Mouse (Mus musculus) fat pad, adult 2 months (tissue): ENCODE measurements around the gene Abhd17c.
"Not testable (repeated sequence)": the region's sequence is repeated elsewhere in the genome, so short reads cannot be mapped to it uniquely, and the experiment has no call there.

Experiments
- DNase-seq: peaks from one replicate; pipeline ENCODE4 v3.0.0-alpha.2; 2011; ENCODE audit warnings: low read depth, low spot score; ENCODE audit errors: extremely low read depth

The Abhd17c gene

GRCm38 (mm10) chr7:84151001-84151959, at the start of gene Abhd17c:
Abhd17c (minus strand) TSS chr7:84151893.
- DNase-seq = no peak

- DNase-seq = no peak
These were observed 45.6 kb upstream of the Abhd17c start for GRCm38 (mm10) chr7:84197208-84197860.

- DNase-seq = no peak
These were observed 44.5 kb upstream of the Abhd17c start for GRCm38 (mm10) chr7:84196221-84196620.

- no peak for DNase-seq
These were observed 40.6 kb upstream of the Abhd17c start for GRCm38 (mm10) chr7:84192256-84192655.

DNA sequence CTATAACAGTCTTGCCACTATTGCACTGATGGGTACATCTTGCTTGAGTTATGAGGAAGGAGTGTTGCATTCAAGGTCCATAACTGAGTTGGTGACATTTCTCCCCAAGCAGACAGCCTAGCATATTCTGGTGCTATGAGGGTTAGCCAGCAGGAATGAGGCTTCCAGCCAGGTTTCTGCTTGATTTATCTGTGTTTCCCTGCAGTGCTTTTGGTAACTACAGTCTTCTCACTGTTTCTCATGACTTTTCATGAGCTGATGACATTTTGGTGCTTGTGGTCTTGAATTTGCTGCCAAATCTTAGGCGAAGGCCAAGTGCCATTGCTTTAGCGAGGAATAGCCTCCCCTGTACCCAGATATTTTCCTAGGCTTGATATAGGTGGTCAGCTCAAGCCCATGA, 39.8 kb upstream of the Abhd17c start:
- no peak for DNase-seq

DNA sequence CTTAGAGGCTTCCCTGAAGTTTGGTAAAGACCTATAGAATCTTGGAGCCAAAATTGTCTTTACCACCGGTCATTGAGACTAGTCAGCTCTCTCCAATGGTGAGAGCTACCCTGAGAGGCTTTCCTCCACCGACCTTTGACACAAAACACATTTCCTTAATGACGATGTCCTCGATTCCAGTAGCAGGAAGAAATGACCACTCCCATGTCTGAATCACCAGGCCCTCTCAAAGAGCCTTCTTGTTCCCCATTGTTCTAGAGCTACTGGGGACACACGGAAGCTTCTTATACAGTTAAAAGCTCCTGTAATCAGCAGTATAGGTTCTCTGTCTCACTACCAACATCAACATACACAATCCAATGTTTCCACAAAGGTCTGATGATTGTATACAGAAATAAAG, 36.5 kb upstream of the Abhd17c start:
- no peak for DNase-seq

- DNase-seq = no peak
These were observed 33.5 kb upstream of the Abhd17c start for GRCm38 (mm10) chr7:84185196-84185595.

GRCm38 (mm10) chr7:84184703-84185102, 33.0 kb upstream of the Abhd17c start:
- DNase-seq = no peak

DNA sequence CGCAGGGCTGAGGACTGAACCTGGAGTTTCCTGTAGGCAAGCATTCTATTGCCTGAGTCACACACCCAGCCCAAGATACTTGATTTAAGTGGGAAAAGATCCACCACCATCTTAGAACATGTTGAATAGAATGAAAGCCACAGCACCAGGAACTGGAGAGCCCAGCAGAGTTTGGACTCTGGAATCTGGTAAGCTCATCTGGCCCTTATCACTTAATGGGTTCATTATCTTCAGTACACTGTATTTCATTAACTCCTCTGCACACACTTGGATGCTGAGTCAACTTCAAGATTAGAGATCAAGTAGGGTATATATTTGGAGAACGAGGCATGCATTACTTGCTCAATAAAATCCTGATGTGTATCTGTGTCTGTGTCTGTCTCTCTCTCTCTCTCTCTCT, 27.1 kb upstream of the Abhd17c start:
- DNase-seq = not testable (repeated sequence)

DNA sequence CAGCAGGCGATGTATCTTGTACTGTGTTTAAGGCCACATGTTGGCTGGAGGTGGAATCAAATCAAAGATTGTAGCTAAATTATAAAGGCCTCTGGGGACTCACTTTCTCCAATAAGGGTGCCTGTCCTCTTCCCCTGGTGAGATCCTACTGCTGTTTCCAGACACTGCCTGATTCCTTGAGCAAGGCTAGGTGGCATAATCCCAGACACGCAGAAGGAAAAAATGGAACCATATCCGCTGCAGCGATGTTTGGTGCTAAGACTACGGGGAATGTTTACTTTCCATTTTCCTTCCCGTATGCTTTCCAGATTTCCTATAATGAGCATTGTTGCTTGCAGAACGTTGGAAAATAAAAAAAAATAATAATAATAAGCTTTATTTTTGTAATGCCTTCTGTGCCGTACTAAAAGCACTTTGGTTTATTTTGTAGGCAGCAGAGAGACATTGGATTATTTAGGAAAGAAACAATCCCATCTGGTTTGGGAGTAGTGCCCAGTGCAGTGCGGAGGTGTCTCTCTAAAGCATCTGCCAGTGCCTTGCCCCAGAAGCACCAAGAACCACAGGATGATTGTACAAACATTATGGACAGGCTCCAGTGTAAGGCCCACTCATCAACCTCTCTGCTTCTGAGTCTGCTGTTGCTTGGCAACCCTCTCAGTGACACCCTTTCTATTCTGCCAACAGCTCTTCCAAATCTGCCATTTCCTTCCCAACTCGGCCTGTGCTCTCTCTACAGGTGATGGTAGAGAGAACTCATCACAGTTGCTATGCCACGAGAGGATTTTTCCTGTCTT, 23.2 kb upstream of the Abhd17c start:
- no peak for DNase-seq

DNA sequence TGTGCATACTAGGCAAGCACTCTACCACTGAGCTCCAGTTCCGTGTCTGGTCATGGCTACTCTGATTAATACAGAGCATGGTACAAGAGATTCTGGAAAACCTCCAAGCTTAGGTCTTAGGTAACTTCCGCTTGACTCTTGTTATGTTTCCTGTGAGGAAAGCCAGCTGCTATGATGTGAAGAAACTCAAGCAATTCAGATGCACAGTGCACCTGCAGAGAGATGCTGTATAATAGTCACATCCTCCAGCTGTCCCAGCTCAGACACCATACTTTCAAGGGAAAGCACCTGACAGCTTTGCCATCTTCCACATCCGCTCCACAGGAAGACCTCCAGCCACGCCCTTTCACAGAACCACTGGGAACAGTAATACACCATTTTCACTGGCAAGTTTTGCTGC, 21.7 kb upstream of the Abhd17c start:
- DNase-seq = no peak

- DNase-seq = no peak
These were observed 19.6 kb upstream of the Abhd17c start for GRCm38 (mm10) chr7:84171177-84171787.

DNA sequence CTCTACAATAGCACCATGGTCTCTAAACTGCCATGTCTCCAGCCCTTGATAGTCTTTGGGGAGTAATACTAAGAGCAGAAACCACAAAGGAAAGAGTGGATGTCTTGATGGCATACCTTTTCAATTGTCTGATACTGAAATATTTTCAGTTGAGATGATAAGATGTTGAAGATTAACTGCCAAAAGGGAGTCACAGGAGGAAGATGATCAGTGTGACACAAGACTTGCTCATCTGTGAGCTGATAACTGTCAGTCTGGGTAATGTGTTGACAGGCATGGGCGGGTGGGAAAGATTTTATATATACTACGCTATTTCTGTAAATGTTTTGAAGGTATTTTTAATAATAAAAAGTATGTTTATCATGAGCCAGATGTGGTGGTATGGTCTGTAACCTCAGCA, 16.7 kb upstream of the Abhd17c start:
- DNase-seq = no peak

GRCm38 (mm10) chr7:84166721-84167419, 15.2 kb upstream of the Abhd17c start:
- DNase-seq = no peak

- DNase-seq = no peak
These were observed 14.3 kb upstream of the Abhd17c start for GRCm38 (mm10) chr7:84166007-84166406.

DNA sequence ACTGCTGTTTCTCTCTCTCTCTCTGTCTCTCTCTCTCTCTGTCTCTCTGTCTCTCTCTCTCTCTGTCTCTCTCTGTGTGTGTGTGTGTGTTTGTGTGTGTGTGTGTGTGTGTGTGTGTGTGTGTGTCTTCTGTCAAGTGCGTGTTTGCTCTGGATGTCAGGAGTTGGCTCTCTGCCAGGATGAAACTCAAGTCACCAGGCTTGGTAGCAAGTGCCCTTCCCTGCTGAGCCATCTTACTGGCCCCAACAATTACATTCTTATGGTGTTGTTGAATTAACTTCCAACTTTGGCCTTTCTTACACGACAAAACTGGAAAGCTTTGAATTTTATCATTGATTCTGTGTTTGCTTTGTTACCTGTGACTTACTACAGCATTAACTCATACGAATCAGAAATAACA, 13.6 kb upstream of the Abhd17c start:
- no peak for DNase-seq

- DNase-seq = no peak
These were observed 13.2 kb upstream of the Abhd17c start for GRCm38 (mm10) chr7:84164880-84165279.

GRCm38 (mm10) chr7:84164419-84164818, 12.7 kb upstream of the Abhd17c start:
- no peak for DNase-seq

- DNase-seq = no peak
These were observed 11.9 kb upstream of the Abhd17c start for GRCm38 (mm10) chr7:84163585-84163984.

DNA sequence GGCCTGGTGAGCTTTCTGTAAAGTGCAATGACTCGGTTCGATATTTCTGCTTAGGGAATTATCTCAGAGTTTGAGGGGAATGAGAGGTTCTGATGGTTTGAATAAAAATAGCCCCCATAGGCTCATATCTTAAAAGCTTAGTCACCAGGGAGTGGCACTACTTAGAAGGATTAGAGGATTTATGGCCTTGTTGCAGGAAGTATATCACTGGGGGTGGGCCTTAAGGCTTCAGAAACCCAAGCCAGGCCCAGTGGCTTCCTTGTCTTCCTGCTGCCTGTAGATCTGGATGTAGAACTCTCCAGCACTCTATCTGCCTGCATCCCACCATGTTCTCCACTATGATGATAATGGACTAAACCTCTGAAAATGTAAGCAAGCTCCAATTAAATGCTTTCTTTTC, 7.7 kb upstream of the Abhd17c start:
- DNase-seq = no peak
